ENCODE assay signal across 10 mouse cellular contexts in the genomic region with DNA sequence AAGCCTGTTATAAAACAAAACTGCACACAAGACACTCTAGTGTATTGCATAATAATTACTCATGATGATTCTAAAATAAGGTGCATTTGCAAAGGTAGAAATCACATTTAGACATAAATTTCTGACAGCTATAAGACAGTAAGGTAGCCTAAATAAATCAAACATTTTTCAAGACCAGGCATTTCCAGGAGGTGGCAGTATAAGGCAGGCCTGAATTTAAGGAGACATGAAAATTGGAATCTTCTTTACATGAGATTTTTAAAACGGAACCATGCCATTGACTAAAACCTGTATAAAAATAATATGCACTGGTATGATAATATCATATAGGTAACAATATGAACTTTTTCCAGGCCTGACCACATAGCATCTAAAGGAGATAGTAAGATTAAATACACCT.
DNase-seq lines count a peak whose midpoint lies in the region; ATAC-seq and TF ChIP-seq lines count a peak whose summit lies in the region.
"Had no signal": no experiment of that assay in that cellular context is flagged by ENCODE, and none has a peak within 500 bp of the region (broad histone marks: within the 10 kb centered on the region; RNA-seq: fewer than 3 reads in every experiment).

No protein-coding gene starts in this region.

- no peaks in the 10 kb centered on the region for H3K36me3 ChIP-seq in forebrain, postnatal 0 days (ENCODE audit: insufficient read depth)
- H3K36me3 ChIP-seq in forebrain, embryonic 11.5 days (ENCODE audit: control insufficient read depth, insufficient read depth, low read length): no peaks in the 10 kb centered on the region
- H3K36me3 ChIP-seq in lung, embryonic 14.5 days (ENCODE audit: insufficient read depth): no peaks in the 10 kb centered on the region
- H3K36me3 ChIP-seq: G1E had no signal

- H3K4me1 ChIP-seq in forebrain, postnatal 0 days (ENCODE audit: insufficient read depth): no peaks in the 10 kb centered on the region
- H3K4me1 ChIP-seq in forebrain, embryonic 11.5 days (replicated peaks; ENCODE audit: control insufficient read depth, insufficient read depth, low read length): no peaks in the 10 kb centered on the region
- H3K4me1 ChIP-seq in lung, embryonic 14.5 days (ENCODE audit: insufficient read depth): no peaks in the 10 kb centered on the region

- peak; percentile 69 for TF ChIP-seq CTCF in forebrain, postnatal 0 days (IDR thresholded peaks at IDR 0.05; ENCODE audit: low read depth)
- TF ChIP-seq CTCF in lung, embryonic 14.5 days (IDR thresholded peaks at IDR 0.05; ENCODE audit: low read depth): peak; percentile 52

- H3K27ac ChIP-seq in forebrain, postnatal 0 days (ENCODE audit: low read depth, low read length): no peak overlapping the region
- no peak overlapping the region for H3K27ac ChIP-seq in forebrain, embryonic 11.5 days (ENCODE audit: low read depth, low read length)
- no peak overlapping the region for H3K27ac ChIP-seq in lung, embryonic 14.5 days (ENCODE audit: low read depth)

- H3K9me3 ChIP-seq in forebrain, postnatal 0 days (ENCODE audit: low read length): no peaks in the 10 kb centered on the region
- H3K9me3 ChIP-seq in forebrain, embryonic 11.5 days (ENCODE audit: control insufficient read depth, low read length): no peaks in the 10 kb centered on the region
- H3K9me3 ChIP-seq in lung, embryonic 14.5 days (ENCODE audit: low read depth, low read length): no peaks in the 10 kb centered on the region
- H3K9me3 ChIP-seq: G1E had no signal

- H3K4me3 ChIP-seq in forebrain, postnatal 0 days (ENCODE audit: low read depth, low read length): no peak overlapping the region
- H3K4me3 ChIP-seq in forebrain, embryonic 11.5 days (ENCODE audit: low read depth, low read length): no peak overlapping the region
- H3K4me3 ChIP-seq in lung, embryonic 14.5 days (ENCODE audit: low read depth, low read length): no peak overlapping the region

- intact Hi-C loops in heart, postnatal 36 days (cut with DNase I): no loop called here

- H3K27me3 ChIP-seq in forebrain, postnatal 0 days (ENCODE audit: insufficient read depth, low read length): no peaks in the 10 kb centered on the region
- no peaks in the 10 kb centered on the region for H3K27me3 ChIP-seq in forebrain, embryonic 11.5 days (ENCODE audit: control insufficient read depth, insufficient read depth, low read length)
- H3K27me3 ChIP-seq in lung, embryonic 14.5 days (ENCODE audit: insufficient read depth, low read length): no peaks in the 10 kb centered on the region

- peak; percentile 68 for DNase-seq in forebrain, postnatal 0 days
- DNase-seq in forebrain, embryonic 11.5 days (ENCODE audit: low spot score): no peak
- DNase-seq in lung, embryonic 14.5 days: peak; percentile 63
- DNase-seq in lung, postnatal 14 days: no peak
- peak; percentile 11 for DNase-seq in MN1 (ENCODE audit: low spot score)
- DNase-seq in mesoderm, embryonic 11.5 days (ENCODE audit: low read depth, low spot score): peak; percentile 17
- no peak for DNase-seq in heart, postnatal 36 days

- H3K4me2 ChIP-seq in forebrain, postnatal 0 days (ENCODE audit: low read depth): no peak overlapping the region
- no peak overlapping the region for H3K4me2 ChIP-seq in forebrain, embryonic 11.5 days (ENCODE audit: low read depth, low read length, severe bottlenecking)
- H3K4me2 ChIP-seq in lung, embryonic 14.5 days: no peak overlapping the region
- H3K4me2 ChIP-seq: heart, embryonic 11.5 days had no signal

- no peak for ATAC-seq in forebrain, postnatal 0 days
- no peak for ATAC-seq in forebrain, embryonic 11.5 days (replicated peaks; ENCODE audit: low FRiP score)
- ATAC-seq in lung, embryonic 14.5 days (ENCODE audit: insufficient read depth): no peak
- ATAC-seq in monocyte, adult 5-6 weeks (replicated peaks; ENCODE audit: insufficient number of reproducible peaks, low FRiP score, low TSS enrichment, poor library complexity, severe bottlenecking): no peak

- WGBS in forebrain, postnatal 0 days: 42% methylated on average over 1 of the region's 1 CpGs
- WGBS in forebrain, embryonic 11.5 days: 78% methylated on average over 1 of the region's 1 CpGs
- 34% methylated on average over 1 of the region's 1 CpGs for WGBS in lung, embryonic 14.5 days

- H3K9ac ChIP-seq in forebrain, postnatal 0 days: no peak overlapping the region
- no peak overlapping the region for H3K9ac ChIP-seq in forebrain, embryonic 11.5 days (ENCODE audit: low read length)
- no peak overlapping the region for H3K9ac ChIP-seq in lung, embryonic 14.5 days

Comparison
In these comparisons a context has a peak if more than half of its experiments do, and no peak if none do; other contexts are left out.
1. DNase-seq: peak in forebrain, postnatal 0 days (single experiment), lung, embryonic 14.5 days (single experiment), MN1 (single experiment) and mesoderm, embryonic 11.5 days (single experiment); none in forebrain, embryonic 11.5 days (single experiment), lung, postnatal 14 days (single experiment) and heart, postnatal 36 days (0 of 2).